Mouse (Mus musculus): ENCODE data around the gene Lin7a. TPM values are rescaled to one million over a fixed set of nuclear protein-coding genes. Genes with fewer than 3 reads are reported as not detected.

Gene Lin7a
- polyA plus RNA-seq (2015; fragmentation: Nextera tagmentation; extraction: Ambion mirVana), result 1.8 and 2.2 TPM in 2 replicates

GRCm38 (mm10) chr10:107271321-107272130 lies at the start of gene Lin7a:
TSS of gene Lin7a (plus strand) at chr10:107271686.

Other genes with a start within 250 kb of the Lin7a start
- 2.0 and 4.8 TPM in 2 replicates for gene Acss3, start 148.0 kb upstream of the Lin7a start, polyA plus RNA-seq (2015; fragmentation: Nextera tagmentation; extraction: Ambion mirVana)
- 45.4 and 61.3 TPM in 2 replicates for gene Myf5, start 214.4 kb downstream of the Lin7a start, polyA plus RNA-seq (2015; fragmentation: Nextera tagmentation; extraction: Ambion mirVana)
- 259 and 302 TPM in 2 replicates for gene Myf6, start 223.1 kb downstream of the Lin7a start, polyA plus RNA-seq (2015; fragmentation: Nextera tagmentation; extraction: Ambion mirVana)